Mouse (Mus musculus) G1E (cell line): ENCODE measurements around the gene Taok1. TPM values are rescaled to one million over a fixed set of nuclear protein-coding genes. Genes with fewer than 3 reads are reported as not detected.

ENCODE experiments used
- ATAC-seq: 2 replicates; pipeline ENCODE4 v1.8.0; 2016; ENCODE audit warnings: mild to moderate bottlenecking; ENCODE audit not compliant: insufficient number of reproducible peaks, poor library complexity, low FRiP score, severe bottlenecking; ENCODE audit errors: extremely low read depth
- DNase-seq: peaks from one replicate; pipeline ENCODE4 v3.0.0; 2012; ENCODE audit warnings: low spot score
- H3K27me3 ChIP-seq: 2 replicates; pipeline ENCODE4 v1.6.1; 2012; ENCODE audit warnings: mild to moderate bottlenecking, low read length, inconsistent platforms; ENCODE audit not compliant: insufficient read depth
- H3K36me3 ChIP-seq: replicated peaks from 2 replicates; pipeline ENCODE3; 2012; ENCODE audit warnings: mild to moderate bottlenecking, inconsistent platforms
- H3K4me1 ChIP-seq: 2 replicates; pipeline ENCODE4 v1.6.1; 2012; ENCODE audit warnings: low read depth, low read length, inconsistent platforms, mixed read lengths; ENCODE audit not compliant: insufficient read depth
- H3K4me3 ChIP-seq: 2 replicates; pipeline ENCODE4 v1.5.1; 2012; ENCODE audit warnings: low read depth, mild to moderate bottlenecking, inconsistent platforms, low read length, moderate library complexity, mixed read lengths
- H3K9me3 ChIP-seq: replicated peaks from 2 replicates; pipeline ENCODE4 v1.6.1; 2012; ENCODE audit warnings: inconsistent platforms
- CTCF ChIP-seq: IDR thresholded peaks from 2 replicates; pipeline ENCODE4 v1.5.1; 2012; ENCODE audit warnings: low read depth, low read length, inconsistent platforms, mixed read lengths
- GATA1 ChIP-seq: IDR thresholded peaks from 2 replicates; pipeline ENCODE4 v1.6.1; 2012; ENCODE audit warnings: borderline replicate concordance, low read length, inconsistent platforms, mixed read lengths
- GATA2 ChIP-seq: IDR thresholded peaks from 2 replicates; pipeline ENCODE4 v1.6.1; 2012; ENCODE audit warnings: low read depth, low read length, inconsistent platforms, borderline replicate concordance
- POLR2AphosphoS5 ChIP-seq: IDR thresholded peaks from 2 replicates; pipeline ENCODE4 v1.6.1; 2012; ENCODE audit warnings: low read depth, low read length, inconsistent platforms; ENCODE audit not compliant: insufficient replicate concordance
- TAL1 ChIP-seq: conservative IDR thresholded peaks from 2 replicates; pipeline ENCODE4 v1.6.1; 2012; ENCODE audit warnings: low read depth, low read length, inconsistent platforms, mixed read lengths
- polyA plus RNA-seq: library from polyadenylated mRNA; stranded (reverse); fragments of >175 nt; gene quantifications from 2 replicates; pipeline ENCODE4 v1.2.3, GENCODE M21; 2012
- total RNA-seq, 2 experiments: library from RNA; stranded (forward) in 1 of 2; stranded (reverse) in 1 of 2; fragments of 200-1000 nt in 1 of 2; fragments of >200 nt in 1 of 2; fragmentation: Nextera tagmentation in 1 of 2; gene quantifications; 2 replicates each; pipeline ENCODE4 v1.2.3; 2014 to 2017

Gene Taok1
- total and polyA plus RNA-seq, 3 experiments = 2.5 to 50.1 (median 45.6) TPM

DNA sequence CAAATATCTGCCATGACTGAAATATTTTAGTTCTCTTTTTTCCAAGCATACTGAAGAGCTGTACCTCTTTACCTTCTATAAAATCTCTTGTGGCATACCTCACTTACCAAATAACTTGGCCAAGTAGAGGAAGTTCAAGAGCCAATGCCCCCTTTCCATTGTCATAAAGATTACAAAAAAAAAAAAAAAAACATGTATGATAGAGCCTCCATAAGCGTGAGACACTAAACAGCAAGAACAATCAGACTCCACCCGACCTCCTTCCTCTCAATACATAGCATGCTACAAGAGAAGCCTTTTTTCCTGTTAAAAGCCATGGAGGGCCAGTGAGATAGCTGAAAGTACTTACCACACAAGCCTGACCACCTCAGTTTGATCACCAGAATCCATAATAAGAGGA, 16.2 kb downstream of the Taok1 start:
- no peak for ATAC-seq
- TF ChIP-seq GATA1 (no peak), TAL1 (no peak), GATA2 (no peak), POLR2AphosphoS5 (no peak), CTCF (no peak)
- Histone ChIP-seq H3K4me1 (peaks cover 5% of the 10 kb centered on the region; the same call in 1 of the 2 replicates), H3K36me3 (peaks cover 44% of the 10 kb centered on the region), H3K9me3 (no peaks in the 10 kb centered on the region), H3K27me3 (no peaks in the 10 kb centered on the region), H3K4me3 (no peak overlapping the region)
- DNase-seq = no peak

DNA sequence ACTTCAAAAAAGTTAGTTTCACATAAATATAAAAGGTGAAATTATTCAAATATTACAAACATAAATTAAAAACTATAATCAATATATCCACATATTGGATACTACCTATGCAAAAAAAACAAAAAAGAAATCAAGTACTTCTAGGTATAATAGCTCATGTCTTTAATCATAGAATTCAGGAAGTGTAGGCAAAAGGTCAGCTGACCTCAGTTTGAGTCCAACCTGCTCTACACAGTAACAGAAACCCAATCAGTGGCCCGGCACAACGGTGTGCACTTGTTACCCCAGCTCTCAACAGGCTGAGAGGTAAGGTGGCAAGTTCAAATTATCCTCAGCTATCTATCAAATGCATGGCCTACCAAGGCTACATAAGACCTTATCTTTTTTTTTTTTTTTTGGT, 16.8 kb downstream of the Taok1 start:
- peaks cover 44% of the 10 kb centered on the region for H3K36me3 ChIP-seq

DNA sequence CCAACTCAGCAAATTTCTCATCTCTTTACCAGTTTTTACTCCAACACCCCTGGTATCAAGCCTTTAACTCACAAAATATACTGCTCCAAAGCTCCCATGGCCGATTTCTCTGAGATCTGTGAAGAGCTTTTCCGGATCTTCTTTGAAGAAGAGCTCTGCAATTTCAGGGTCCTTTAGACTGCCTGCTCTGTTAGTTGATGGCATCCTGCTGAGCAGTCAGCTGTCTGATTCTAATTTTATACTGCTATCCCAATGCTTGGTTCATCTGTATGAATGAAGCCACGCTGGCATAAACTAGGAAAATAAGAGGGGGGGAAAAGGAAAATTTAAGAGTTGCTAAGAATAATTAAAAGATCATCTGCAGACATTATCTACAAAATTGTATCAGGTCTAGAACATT, 22.4 kb downstream of the Taok1 start:
- ATAC-seq (no peak), DNase-seq (no peak)
- no peaks in the 10 kb centered on the region for H3K4me1 ChIP-seq
- peaks cover 60% of the 10 kb centered on the region for H3K36me3 ChIP-seq
- no peaks in the 10 kb centered on the region for H3K9me3 ChIP-seq
- H3K4me3 ChIP-seq = no peak overlapping the region
- TF ChIP-seq GATA1 = no peak
- no peak for TF ChIP-seq TAL1
- no peak for TF ChIP-seq CTCF
- TF ChIP-seq GATA2 = no peak
- no peak for TF ChIP-seq POLR2AphosphoS5
- H3K27me3 ChIP-seq = no peaks in the 10 kb centered on the region

More for the DNA sequence above, 16.8 kb downstream of the Taok1 start:
- H3K4me3 ChIP-seq = no peak overlapping the region
- no peaks in the 10 kb centered on the region for H3K27me3 ChIP-seq
- no peak for ATAC-seq
- DNase-seq = no peak
- TF ChIP-seq GATA1 = no peak
- TF ChIP-seq TAL1 = no peak
- no peak for TF ChIP-seq CTCF
- no peak for TF ChIP-seq GATA2
- no peak for TF ChIP-seq POLR2AphosphoS5
- H3K9me3 ChIP-seq = no peaks in the 10 kb centered on the region
- peaks cover 5% of the 10 kb centered on the region; the same call in 1 of the 2 replicates for H3K4me1 ChIP-seq

DNA sequence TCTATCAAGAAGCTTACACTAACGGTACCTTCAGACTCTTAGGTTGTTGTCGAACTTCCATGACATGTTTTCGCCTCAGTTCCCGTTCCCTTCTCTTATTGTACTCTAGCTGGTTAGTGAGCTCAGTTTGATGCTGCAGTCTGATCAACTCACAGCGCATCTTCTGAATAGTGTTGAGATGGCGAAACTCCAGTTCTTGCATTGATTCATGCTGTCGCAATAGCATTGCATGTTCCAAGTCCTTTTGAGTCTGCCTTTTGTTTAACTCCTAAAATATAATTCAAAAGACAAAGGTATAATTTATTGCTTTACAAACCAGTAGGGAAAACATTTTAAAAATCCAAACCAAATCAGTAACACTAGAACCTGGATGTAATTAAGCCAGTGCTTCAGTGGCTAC, 62.4 kb downstream of the Taok1 start:
- H3K4me3 ChIP-seq = no peak overlapping the region
- no peaks in the 10 kb centered on the region for H3K27me3 ChIP-seq
- TF ChIP-seq TAL1 (no peak), GATA2 (no peak), CTCF (no peak), POLR2AphosphoS5 (no peak), GATA1 (no peak)
- H3K4me1 ChIP-seq = no peaks in the 10 kb centered on the region
- DNase-seq (no peak), ATAC-seq (no peak)
- no peaks in the 10 kb centered on the region for H3K9me3 ChIP-seq
- peaks cover 76% of the 10 kb centered on the region for H3K36me3 ChIP-seq

DNA sequence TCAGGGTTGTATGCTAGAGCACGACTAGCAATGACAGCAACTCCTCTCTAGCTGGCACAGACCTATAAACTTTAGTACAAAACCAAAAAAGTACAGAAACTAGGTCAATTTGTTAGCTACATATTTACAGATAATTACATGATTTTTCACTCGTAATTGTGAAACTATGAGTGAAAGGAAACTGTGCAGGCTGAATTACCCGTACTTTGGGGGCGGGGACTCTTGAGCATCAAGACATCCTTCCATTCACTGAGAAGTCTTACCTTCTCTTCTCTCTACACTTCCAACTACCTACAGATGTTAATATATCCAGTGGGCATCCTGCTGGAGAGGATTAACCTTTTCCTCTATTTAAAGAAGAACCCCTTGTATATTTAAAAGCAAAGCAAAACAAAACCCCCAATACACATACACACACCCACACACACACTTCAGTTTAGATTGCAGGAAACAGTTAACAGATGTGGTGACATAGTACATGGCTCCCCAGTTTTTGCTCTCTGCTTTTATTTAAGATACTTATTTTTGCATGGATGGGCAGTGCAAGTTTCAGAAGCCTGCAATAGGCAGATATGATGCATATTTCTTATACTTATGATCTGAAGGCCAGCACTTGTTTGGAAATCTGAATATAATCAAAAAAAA, 75.3 kb downstream of the Taok1 start:
- DNase-seq = no peak
- no peak for ATAC-seq
- TF ChIP-seq POLR2AphosphoS5 (no peak), CTCF (no peak), TAL1 (no peak), GATA2 (no peak), GATA1 (no peak)
- Histone ChIP-seq H3K4me3 (no peak overlapping the region), H3K4me1 (no peaks in the 10 kb centered on the region), H3K9me3 (no peaks in the 10 kb centered on the region), H3K36me3 (peaks cover 45% of the 10 kb centered on the region), H3K27me3 (no peaks in the 10 kb centered on the region)

DNA sequence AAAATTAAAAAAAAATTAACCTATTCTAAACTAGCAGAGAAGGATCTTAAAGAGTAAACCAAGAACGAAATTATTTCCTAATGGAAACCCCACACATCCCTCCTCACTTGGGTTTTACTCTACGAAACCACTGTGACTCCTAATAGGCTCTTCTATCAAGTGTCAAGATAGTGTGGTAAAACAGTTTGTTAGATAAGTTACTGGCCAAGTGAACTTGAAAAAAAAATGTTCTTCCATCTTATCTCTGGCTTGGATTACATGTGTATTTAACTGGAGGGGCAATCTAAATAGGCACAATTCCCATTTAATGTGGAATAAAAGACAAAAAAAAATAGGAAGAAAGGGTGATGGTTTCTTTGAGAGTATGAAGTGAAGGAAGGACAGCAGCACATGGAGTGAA, 76.8 kb downstream of the Taok1 start:
- Histone ChIP-seq H3K27me3 (no peaks in the 10 kb centered on the region), H3K36me3 (peaks cover 32% of the 10 kb centered on the region), H3K9me3 (no peaks in the 10 kb centered on the region), H3K4me3 (no peak overlapping the region), H3K4me1 (peaks cover 3% of the 10 kb centered on the region; the same call in 1 of the 2 replicates)
- ATAC-seq (no peak), DNase-seq (no peak)
- TF ChIP-seq CTCF (no peak), GATA2 (no peak), GATA1 (no peak), POLR2AphosphoS5 (no peak), TAL1 (no peak)
